Comparison of ENCODE assay signal across 17 mouse cellular contexts in genomic region chr3:104009924-104010662, GRCm38 (mm10). TPM values are rescaled to one million over a fixed set of nuclear protein-coding genes. Genes with fewer than 3 reads are reported as not detected.
DNase-seq lines count a peak whose midpoint lies in the region; ATAC-seq and TF ChIP-seq lines count a peak whose summit lies in the region.
"Had no signal": no experiment of that assay in that cellular context is flagged by ENCODE, and none has a peak within 500 bp of the region (broad histone marks: within the 10 kb centered on the region; RNA-seq: fewer than 3 reads in every experiment).

No protein-coding gene starts in this region.

- TF ChIP-seq CTCF in kidney, adult 2 months (conservative IDR thresholded peaks at IDR 0.05; ENCODE audit: insufficient read depth, insufficient read length, low read depth, low read length), result peak; percentile 25; the same call in 1 of the 2 replicates
- TF ChIP-seq CTCF in brain, embryonic 14.5 days (IDR thresholded peaks at IDR 0.05; ENCODE audit: borderline replicate concordance, extremely low read depth, insufficient read depth, insufficient read length), result peak; percentile 8; the same call in 1 of the 2 replicates

- H3K36me3 ChIP-seq in kidney, adult 2 months (ENCODE audit: control insufficient read depth, insufficient read depth, low read length), result no peaks in the 10 kb centered on the region; the same call in 1 of the 2 replicates
- H3K36me3 ChIP-seq in megakaryocyte, embryonic 14.5 days (replicated peaks; ENCODE audit: low read length), result peaks cover 69% of the 10 kb centered on the region

- no peak overlapping the region for H3K4me3 ChIP-seq in kidney, adult 2 months (ENCODE audit: insufficient read depth, low read depth, low read length)
- peak overlapping the region; percentile 7 for H3K4me3 ChIP-seq in megakaryocyte, embryonic 14.5 days (replicated peaks)
- H3K4me3 ChIP-seq: embryonic facial prominence, embryonic 15.5 days; hindbrain, embryonic 15.5 days; liver, embryonic 15.5 days; midbrain, embryonic 10.5 days; myocyte had no signal

- no peaks in the 10 kb centered on the region for H3K27me3 ChIP-seq in kidney, adult 2 months (replicated peaks; ENCODE audit: control insufficient read depth, insufficient read depth, low read length)
- H3K27me3 ChIP-seq in megakaryocyte, embryonic 14.5 days (replicated peaks), result no peaks in the 10 kb centered on the region
- H3K27me3 ChIP-seq: embryonic facial prominence, embryonic 15.5 days; hindbrain, embryonic 15.5 days; liver, embryonic 15.5 days had no signal

- no peak for ATAC-seq in megakaryocyte, adult 5-6 weeks (ENCODE audit: poor library complexity, severe bottlenecking)
- ATAC-seq: forebrain, embryonic 14.5 days had no signal

- H3K27ac ChIP-seq in kidney, adult 2 months (ENCODE audit: insufficient read depth, low read depth, low read length), result no peak overlapping the region
- H3K27ac ChIP-seq: embryonic facial prominence, embryonic 15.5 days; hindbrain, embryonic 15.5 days; liver, embryonic 15.5 days; midbrain, embryonic 10.5 days had no signal

- no peaks in the 10 kb centered on the region for H3K4me1 ChIP-seq in kidney, adult 2 months (ENCODE audit: control insufficient read depth, insufficient read depth, low read length)
- peaks cover 12% of the 10 kb centered on the region for H3K4me1 ChIP-seq in megakaryocyte, embryonic 14.5 days
- H3K4me1 ChIP-seq: embryonic facial prominence, embryonic 15.5 days; liver, embryonic 15.5 days; midbrain, embryonic 10.5 days had no signal

- TF ChIP-seq POLR2A in kidney, adult 2 months (IDR thresholded peaks at IDR 0.05; ENCODE audit: low read depth, low read length), result no peak
- TF ChIP-seq POLR2A in brain, embryonic 14.5 days (IDR thresholded peaks at IDR 0.05; ENCODE audit: borderline replicate concordance, extremely low read depth, insufficient read depth, insufficient read length, poor library complexity, severe bottlenecking), result no peak

- no peak for DNase-seq in kidney, adult 2 months
- no peak for DNase-seq in kidney, adult 18-20 months
- DNase-seq in brain, embryonic 14.5 days (ENCODE audit: low read depth), result no peak
- DNase-seq in urinary bladder, postnatal 36 days (ENCODE audit: low spot score in 2 of 2), result no peak
- DNase-seq in frontal cortex, postnatal 10 days (ENCODE audit: low spot score in 2 of 2), result no peak
- DNase-seq: adrenal gland, postnatal 14 days; cerebellum, postnatal 25 days; gastrocnemius, postnatal 14 days; thymus, adult 2 months had no signal

- WGBS in kidney, adult 2 months, result 93% methylated on average over 5 of the region's 5 CpGs

- H3K9me3 ChIP-seq in megakaryocyte, embryonic 14.5 days, result no peaks in the 10 kb centered on the region
- H3K9me3 ChIP-seq: embryonic facial prominence, embryonic 15.5 days; hindbrain, embryonic 15.5 days; liver, embryonic 15.5 days; midbrain, embryonic 10.5 days had no signal

RNA-seq across cellular contexts. Expression of gene Phtf1, which starts 42.2 kb away (rescaled TPM):
- 4.7 TPM in 2 replicates for polyA plus RNA-seq in kidney, adult 2 months (2012; rRNA removed)
- 4.0 and 5.0 TPM in 2 replicates for polyA plus RNA-seq in megakaryocyte, embryonic 14.5 days (2012; ENCODE audit: insufficient read depth, low replicate concordance)
- total RNA-seq in megakaryocyte, adult 5-6 weeks (2015), result 9.8 and 11.3 TPM in 2 replicates
- total RNA-seq in megakaryocyte, adult 5-6 weeks (2017), result 14.7 and 16.3 TPM in 2 replicates
- polyA plus RNA-seq in brain, embryonic 14.5 days (2012; rRNA removed), result 21.2 and 25.6 TPM in 2 replicates
